Mouse (Mus musculus) liver, embryonic 11.5 days (tissue): Measurements from ENCODE around the gene Slc32a1. TPM values are rescaled to one million over a fixed set of nuclear protein-coding genes. Genes with fewer than 3 reads are reported as not detected.

ENCODE experiments used
- ATAC-seq: fragments of 200-750 bp; cut with Nextera tagmentation; replicated peaks from 2 replicates; pipeline ENCODE4 v1.8.0; 2017; ENCODE audit warnings: moderate number of reproducible peaks, mild to moderate bottlenecking, moderate TSS enrichment, moderate library complexity; ENCODE audit not compliant: low FRiP score
- DNase-seq: peaks from one replicate; pipeline ENCODE4 v3.0.0-alpha.2; 2017; ENCODE audit warnings: low spot score
- H3K27ac ChIP-seq: fragments of 300-500 bp; sonication (generic); 2 replicates; pipeline ENCODE4 v1.5.1; 2014; ENCODE audit warnings: mild to moderate bottlenecking, low read depth, low read length, control low read depth
- H3K27me3 ChIP-seq: fragments of 300-500 bp; sonication (generic); replicated peaks from 2 replicates; pipeline ENCODE4 v1.6.1; 2014; ENCODE audit warnings: low read length, mixed read lengths; ENCODE audit not compliant: control insufficient read depth, insufficient read depth
- H3K36me3 ChIP-seq: fragments of 300-500 bp; sonication (generic); 2 replicates; pipeline ENCODE4 v1.6.1; 2014; ENCODE audit warnings: mild to moderate bottlenecking, low read length, moderate library complexity, mixed read lengths; ENCODE audit not compliant: control insufficient read depth, insufficient read depth
- H3K4me1 ChIP-seq: fragments of 300-500 bp; sonication (generic); replicated peaks from 2 replicates; pipeline ENCODE4 v1.6.1; 2014; ENCODE audit warnings: low read length, mixed read lengths; ENCODE audit not compliant: control insufficient read depth, insufficient read depth
- H3K4me2 ChIP-seq: fragments of 300-500 bp; sonication (generic); 2 replicates; pipeline ENCODE4 v1.6.1; 2014; ENCODE audit warnings: mild to moderate bottlenecking, control low read depth, moderate library complexity
- H3K4me3 ChIP-seq: fragments of 300-500 bp; sonication (generic); 2 replicates; pipeline ENCODE4 v1.5.1; 2014; ENCODE audit warnings: low read depth, low read length, control low read depth
- H3K9ac ChIP-seq: fragments of 300-500 bp; sonication (generic); 2 replicates; pipeline ENCODE4 v1.6.1; 2014; ENCODE audit warnings: low read depth, low read length, control low read depth
- H3K9me3 ChIP-seq: fragments of 300-500 bp; sonication (generic); 2 replicates; pipeline ENCODE4 v1.6.1; 2016; ENCODE audit warnings: low read length, inconsistent platforms, mixed read lengths; ENCODE audit not compliant: control insufficient read depth
- WGBS: fragments of 180-500 bp; shearing (Covaris S2); extraction: QIAGEN DNeasy Blood & Tissue Kit; methylation state at CpG from one replicate; pipeline ENCODE4 v1.1.7; 2014; 5-methylcytosine and 5-hydroxymethylcytosine counted together
- polyA plus RNA-seq: library from polyadenylated mRNA; unstranded; fragments of >200 nt; fragmentation: Nextera tagmentation; extraction: Ambion mirVana; gene quantifications from 2 replicates; pipeline ENCODE4 v1.2.1, GENCODE M21; 2014

Slc32a1 gene
- polyA plus RNA-seq, 1 experiment from 2014 or later, result 0.05 TPM

DNA sequence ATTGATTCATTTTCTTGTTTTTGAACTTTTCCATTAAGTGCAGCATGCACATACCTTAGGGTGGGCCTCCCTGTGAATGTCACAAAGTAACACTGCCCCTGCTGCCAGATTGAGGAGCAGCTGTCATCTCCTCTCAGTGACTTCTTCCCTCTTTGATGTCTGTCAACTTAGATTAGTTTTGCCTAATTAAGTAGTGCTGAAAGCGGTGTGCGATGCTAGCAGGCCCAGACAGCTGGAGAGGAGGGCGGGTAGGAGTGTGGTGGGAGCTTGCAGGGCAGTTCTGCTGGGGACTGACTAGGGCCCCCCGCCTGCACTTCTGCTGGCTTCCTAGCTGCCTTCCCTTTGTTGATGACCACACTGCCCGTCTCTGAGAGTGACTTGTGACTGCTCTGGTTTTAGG is 21.3 kb downstream of the Slc32a1 start:
- no peak overlapping the region for H3K4me2 ChIP-seq
- ATAC-seq (no peak), DNase-seq (no peak)
- peaks cover 53% of the 10 kb centered on the region for H3K36me3 ChIP-seq
- H3K9me3 ChIP-seq, result no peaks in the 10 kb centered on the region
- whole genome bisulfite sequencing, result 89% methylated on average over 5 of the region's 5 CpGs
- H3K4me3 ChIP-seq, result no peak overlapping the region
- no peak overlapping the region for H3K27ac ChIP-seq
- H3K9ac ChIP-seq, result no peak overlapping the region
- no peaks in the 10 kb centered on the region for H3K27me3 ChIP-seq
- H3K4me1 ChIP-seq, result no peaks in the 10 kb centered on the region

DNA sequence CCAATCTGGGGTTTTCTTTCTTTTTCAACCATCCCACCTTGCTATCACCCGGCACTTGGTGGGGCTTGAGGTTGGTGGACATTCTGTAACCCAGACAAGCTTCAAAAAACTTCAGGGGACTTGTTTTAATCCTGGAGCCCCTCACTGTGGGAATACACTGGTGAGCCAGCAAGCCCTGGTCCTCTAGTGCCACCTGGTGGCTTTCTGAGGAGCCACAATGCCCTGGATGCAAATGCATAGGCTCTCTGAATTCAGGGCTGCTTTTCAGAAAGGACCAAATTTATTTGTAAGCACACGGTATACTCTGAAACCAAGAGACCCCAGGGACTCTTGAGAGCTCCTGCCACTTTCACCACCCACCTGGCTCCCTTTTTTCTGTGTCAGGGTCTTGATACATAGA is 31.3 kb downstream of the Slc32a1 start:
- H3K4me1 ChIP-seq, result no peaks in the 10 kb centered on the region
- peaks cover 25% of the 10 kb centered on the region for H3K36me3 ChIP-seq
- H3K9me3 ChIP-seq, result no peaks in the 10 kb centered on the region
- DNase-seq (no peak), ATAC-seq (no peak)
- H3K4me3 ChIP-seq, result no peak overlapping the region
- no peak overlapping the region for H3K9ac ChIP-seq
- 18% methylated on average over 2 of the region's 2 CpGs for WGBS
- H3K27me3 ChIP-seq, result no peaks in the 10 kb centered on the region
- H3K4me2 ChIP-seq, result no peak overlapping the region
- H3K27ac ChIP-seq, result no peak overlapping the region

DNA sequence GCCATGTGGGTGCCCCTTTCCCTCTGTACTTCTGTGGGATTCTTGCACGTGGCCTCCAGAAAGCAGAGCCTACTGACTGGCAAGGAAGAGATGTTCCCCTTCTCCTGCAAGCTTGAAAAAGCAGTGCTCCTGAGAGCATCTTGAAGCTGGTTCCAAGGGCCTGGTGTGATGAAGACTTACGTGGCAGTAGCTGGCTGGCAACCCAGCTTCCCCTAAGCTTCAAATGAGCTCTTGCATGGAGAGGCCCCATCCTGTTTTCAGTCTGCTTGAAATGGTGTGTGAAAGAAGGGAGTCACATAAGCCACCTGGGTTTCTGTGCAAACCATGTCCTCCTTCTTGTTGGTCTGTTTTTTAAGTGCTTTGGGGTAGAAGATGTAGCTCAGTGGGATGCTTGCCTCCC is 32.0 kb downstream of the Slc32a1 start:
- Histone ChIP-seq H3K27ac (no peak overlapping the region), H3K9me3 (no peaks in the 10 kb centered on the region), H3K36me3 (peaks cover 19% of the 10 kb centered on the region; the same call in 1 of the 2 replicates), H3K4me2 (no peak overlapping the region), H3K9ac (no peak overlapping the region), H3K4me3 (no peak overlapping the region), H3K27me3 (no peaks in the 10 kb centered on the region), H3K4me1 (no peaks in the 10 kb centered on the region)
- WGBS, result 87% methylated on average over 2 of the region's 2 CpGs
- ATAC-seq (no peak), DNase-seq (no peak)

DNA sequence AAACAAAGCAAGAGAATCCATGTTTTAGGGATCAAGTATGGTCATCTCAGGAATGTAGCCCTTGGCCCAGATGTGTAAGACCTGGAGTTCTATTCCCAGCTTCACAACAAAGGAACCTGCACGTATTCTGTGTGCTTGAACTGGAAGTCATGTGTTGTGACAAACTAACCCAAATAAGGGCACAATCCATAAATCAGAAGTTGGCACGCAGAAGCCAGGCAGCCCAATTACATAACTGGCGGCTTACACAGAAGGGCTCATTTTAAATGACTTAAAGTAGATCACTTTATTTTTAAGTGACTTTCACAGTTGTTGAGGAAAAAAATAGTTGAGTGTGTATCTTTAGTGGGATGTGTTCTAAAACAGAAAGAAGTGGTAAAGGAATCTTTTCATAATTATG is 33.2 kb downstream of the Slc32a1 start:
- no peak for DNase-seq
- Histone ChIP-seq H3K9ac (no peak overlapping the region), H3K36me3 (peaks cover 11% of the 10 kb centered on the region; the same call in 1 of the 2 replicates), H3K4me1 (no peaks in the 10 kb centered on the region), H3K4me2 (no peak overlapping the region), H3K27ac (no peak overlapping the region), H3K27me3 (no peaks in the 10 kb centered on the region), H3K4me3 (no peak overlapping the region), H3K9me3 (no peaks in the 10 kb centered on the region)
- WGBS, result 78% methylated on average over 3 of the region's 3 CpGs
- no peak for ATAC-seq

DNA sequence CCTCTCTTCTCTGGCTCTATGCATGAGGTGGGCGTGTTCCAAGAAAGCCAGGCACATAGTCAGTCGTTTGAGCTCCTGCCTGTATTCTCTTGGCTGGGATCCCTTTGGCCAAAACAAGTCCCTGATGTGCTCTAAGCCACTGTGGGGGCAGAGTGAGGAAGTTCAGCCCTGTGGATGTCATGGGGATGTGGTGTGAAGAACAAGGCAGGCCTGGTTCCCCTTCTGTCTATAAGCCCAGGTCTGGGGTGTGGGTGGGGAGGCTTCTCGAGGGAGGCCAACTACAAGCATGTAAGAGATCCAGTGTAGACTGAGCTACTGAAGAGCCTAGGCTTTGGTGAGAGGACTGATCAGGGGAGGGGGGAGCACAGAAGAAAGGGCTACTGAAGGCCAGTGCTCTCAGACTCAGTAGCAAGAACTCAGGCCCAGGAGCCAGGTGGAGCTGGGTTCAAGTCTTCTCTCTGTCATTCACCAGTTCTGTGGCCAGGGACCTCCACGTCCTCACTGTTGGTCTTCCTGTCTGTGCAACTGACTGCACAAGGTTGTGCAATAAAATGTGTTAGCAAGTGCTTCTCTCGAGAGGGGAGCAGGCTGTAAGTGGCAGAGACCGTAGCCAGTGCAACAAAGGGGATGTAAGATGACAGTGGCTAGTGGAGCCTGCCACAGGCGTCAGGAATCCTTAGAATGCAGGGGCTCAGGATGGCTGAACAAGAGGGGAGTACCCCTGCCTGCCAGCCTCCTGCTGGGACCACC is 40.8 kb downstream of the Slc32a1 start:
- no peaks in the 10 kb centered on the region for H3K27me3 ChIP-seq
- H3K9ac ChIP-seq, result no peak overlapping the region
- no peak for ATAC-seq
- no peaks in the 10 kb centered on the region for H3K4me1 ChIP-seq
- no peak overlapping the region for H3K27ac ChIP-seq
- H3K4me3 ChIP-seq, result no peak overlapping the region
- no peak overlapping the region for H3K4me2 ChIP-seq
- no peaks in the 10 kb centered on the region for H3K9me3 ChIP-seq
- DNase-seq, result no peak
- H3K36me3 ChIP-seq, result no peaks in the 10 kb centered on the region
- WGBS, result 52% methylated on average over 7 of the region's 7 CpGs

DNA sequence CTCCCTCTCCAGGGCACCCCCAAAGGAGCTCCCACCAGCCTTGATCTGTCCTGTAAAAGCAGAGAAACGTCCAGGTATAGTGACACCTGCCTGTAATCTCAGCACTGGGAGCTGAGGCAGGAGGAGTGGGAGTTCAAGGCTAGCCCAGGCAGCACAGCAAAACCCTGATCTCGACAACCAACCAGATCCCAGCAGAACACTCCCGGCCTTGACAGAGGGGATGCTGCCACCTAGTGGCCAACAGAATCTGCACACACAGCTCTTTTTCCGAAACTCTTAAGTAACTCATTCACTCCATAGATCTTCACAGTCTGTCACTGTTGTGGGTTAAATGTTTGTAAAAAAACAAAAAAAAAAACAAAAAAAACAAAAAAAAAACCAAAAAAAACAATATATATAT is 42.4 kb downstream of the Slc32a1 start:
- peak; percentile 61 for DNase-seq
- no peak overlapping the region for H3K4me3 ChIP-seq
- H3K27me3 ChIP-seq, result no peaks in the 10 kb centered on the region
- no peak overlapping the region for H3K4me2 ChIP-seq
- WGBS, result 9% methylated on average over 4 of the region's 4 CpGs
- H3K36me3 ChIP-seq, result no peaks in the 10 kb centered on the region
- H3K27ac ChIP-seq, result no peak overlapping the region
- H3K9ac ChIP-seq, result no peak overlapping the region
- no peaks in the 10 kb centered on the region for H3K9me3 ChIP-seq
- 0 out of 2 replicates have a peak, but pooled peaks have one; percentile 41 for ATAC-seq
- no peaks in the 10 kb centered on the region for H3K4me1 ChIP-seq

DNA sequence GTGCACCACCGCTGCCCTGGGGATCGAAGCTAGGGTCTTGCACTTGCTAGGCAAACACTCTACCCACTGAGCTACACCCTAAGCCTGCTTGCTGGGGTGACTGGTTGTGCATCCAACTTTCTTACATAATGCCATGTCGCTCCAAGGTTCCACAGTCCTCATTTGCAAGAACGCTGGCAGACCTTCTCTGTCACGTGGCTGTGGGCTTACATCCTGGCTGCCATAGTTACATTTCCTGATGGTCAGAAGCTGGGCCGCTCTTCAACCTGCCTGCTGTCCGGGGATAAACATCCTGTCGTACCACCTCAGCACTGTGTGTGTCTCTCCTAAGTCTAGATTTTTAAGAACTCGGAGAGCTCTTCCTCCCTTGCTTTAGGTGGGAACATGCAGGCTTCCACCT is 44.1 kb downstream of the Slc32a1 start:
- no peak for ATAC-seq

DNA sequence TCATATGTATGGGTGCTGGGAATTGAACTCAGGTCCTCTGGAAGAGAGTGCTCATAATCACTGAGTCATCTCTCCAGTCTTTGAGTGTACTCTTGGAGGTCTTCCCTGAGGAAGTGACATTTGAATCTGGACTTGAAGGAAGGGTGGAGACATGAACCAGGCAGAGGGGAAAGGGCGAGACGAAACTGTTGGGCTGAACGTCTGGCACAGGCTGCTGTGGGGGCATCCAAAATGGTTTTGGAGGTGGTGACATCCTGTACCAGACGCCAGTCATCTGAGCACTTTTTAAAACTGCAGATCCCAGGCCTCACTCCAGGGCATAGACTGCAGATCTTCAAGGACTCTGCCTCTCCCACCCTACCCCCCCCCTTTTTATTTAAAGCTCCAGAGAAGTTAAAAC is 45.2 kb downstream of the Slc32a1 start:
- Histone ChIP-seq H3K4me3 (no peak overlapping the region), H3K36me3 (no peaks in the 10 kb centered on the region), H3K4me2 (no peak overlapping the region), H3K4me1 (no peaks in the 10 kb centered on the region), H3K9me3 (no peaks in the 10 kb centered on the region), H3K9ac (no peak overlapping the region), H3K27ac (no peak overlapping the region), H3K27me3 (no peaks in the 10 kb centered on the region)
- DNase-seq (no peak), ATAC-seq (no peak)
- 63% methylated on average over 4 of the region's 4 CpGs for WGBS

More for the DNA sequence above, 44.1 kb downstream of the Slc32a1 start:
- Histone ChIP-seq H3K27ac (no peak overlapping the region), H3K4me1 (no peaks in the 10 kb centered on the region), H3K4me3 (no peak overlapping the region), H3K9me3 (no peaks in the 10 kb centered on the region), H3K36me3 (no peaks in the 10 kb centered on the region), H3K9ac (no peak overlapping the region), H3K27me3 (no peaks in the 10 kb centered on the region), H3K4me2 (no peak overlapping the region)
- no peak for DNase-seq
- WGBS, result 54% methylated on average over 9 of the region's 9 CpGs

DNA sequence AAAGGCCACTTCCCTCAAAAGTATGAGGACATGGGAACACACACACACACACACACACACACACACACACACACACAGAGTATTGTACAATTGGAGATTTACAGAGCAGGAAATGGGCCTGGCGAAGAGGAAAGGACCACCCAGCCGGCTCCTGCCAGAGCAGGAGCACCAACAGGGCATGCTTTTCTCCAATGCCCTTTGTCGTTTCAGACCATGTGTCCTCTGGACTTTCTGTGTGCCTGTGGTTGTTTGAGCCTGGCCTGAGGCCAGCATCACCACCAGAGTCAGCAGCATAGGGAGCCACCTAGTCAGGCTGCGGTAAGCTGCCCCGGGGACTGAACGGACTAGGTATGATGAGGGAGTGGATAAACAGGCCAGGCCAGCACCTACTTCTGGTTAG is 48.3 kb downstream of the Slc32a1 start:
- Histone ChIP-seq H3K9ac (no peak overlapping the region), H3K4me1 (no peaks in the 10 kb centered on the region), H3K27me3 (no peaks in the 10 kb centered on the region), H3K36me3 (no peaks in the 10 kb centered on the region), H3K4me3 (no peak overlapping the region), H3K4me2 (no peak overlapping the region), H3K27ac (no peak overlapping the region), H3K9me3 (no peaks in the 10 kb centered on the region)
- ATAC-seq, result no peak
- DNase-seq, result no peak
- 57% methylated on average over 6 of the region's 6 CpGs for WGBS
